Mouse (Mus musculus) kidney, adult 18-20 months (tissue): Measurements from ENCODE around the gene Slc17a3.

Source experiments
- DNase-seq: peaks from one replicate; pipeline ENCODE4 v3.0.0; 2021

The Slc17a3 gene

DNA sequence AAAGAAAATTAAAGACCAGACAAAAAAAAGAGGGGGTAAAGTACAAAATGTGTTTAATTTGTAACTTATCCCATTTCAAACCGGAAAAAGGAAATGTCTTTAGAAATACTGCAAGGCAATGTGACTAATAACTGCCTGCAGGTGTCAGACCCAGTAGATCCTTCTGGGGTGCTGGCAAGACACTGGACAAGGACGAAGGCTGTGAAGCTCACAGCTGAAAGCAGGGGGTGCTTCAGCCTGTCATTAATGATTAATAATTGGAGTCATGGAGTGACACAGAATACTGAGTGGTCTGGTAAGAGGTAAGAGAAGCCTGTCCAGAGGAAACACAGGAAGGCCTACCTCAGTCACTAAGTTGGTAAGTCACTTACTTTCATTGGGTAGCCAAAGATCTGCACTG is at the start of gene Slc17a3:
Gene Slc17a3, plus strand, starts transcription at position 127 of the 400 bp plus-strand sequence.
- peak; percentile 59 for DNase-seq

DNA sequence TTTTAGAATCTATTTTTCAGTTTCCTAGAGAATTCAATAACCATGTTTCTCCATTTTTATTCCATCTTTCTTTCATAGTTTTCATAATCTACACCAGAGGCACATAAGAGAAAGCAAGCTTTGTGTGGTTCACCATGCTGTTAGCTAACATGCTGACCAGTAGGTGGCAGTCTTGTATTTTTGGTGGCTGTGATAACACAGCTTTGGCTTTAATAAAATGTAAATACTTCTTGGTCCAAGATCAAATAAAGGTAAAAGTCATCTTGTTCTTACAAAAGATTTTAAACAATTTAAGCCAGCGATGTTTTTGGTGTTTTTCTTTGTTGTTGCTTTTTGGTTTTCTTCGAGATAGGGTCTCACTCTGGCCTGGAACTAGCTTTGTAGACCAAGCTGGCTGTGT is 46.7 kb upstream of the Slc17a3 start:
- DNase-seq = peak; percentile 13

DNA sequence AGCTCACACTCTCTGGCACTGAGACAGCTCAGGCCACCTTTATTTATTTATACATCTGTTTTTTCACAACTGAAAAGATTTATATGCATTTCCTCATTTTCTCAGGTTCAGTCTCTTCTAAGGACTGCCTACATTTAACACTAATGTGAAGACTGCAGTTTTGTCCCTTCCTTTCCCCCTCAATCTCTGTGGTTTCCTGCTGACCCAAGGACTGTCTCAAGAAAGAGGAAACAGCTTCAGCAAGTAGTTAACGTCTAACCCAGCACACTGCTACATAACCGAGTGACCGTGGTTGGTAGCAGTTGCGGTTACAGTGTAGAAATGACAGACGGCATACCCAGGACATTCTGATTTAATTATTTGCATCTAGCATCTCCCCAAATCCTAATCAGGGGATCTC is 39.8 kb upstream of the Slc17a3 start:
- no peak for DNase-seq

DNA sequence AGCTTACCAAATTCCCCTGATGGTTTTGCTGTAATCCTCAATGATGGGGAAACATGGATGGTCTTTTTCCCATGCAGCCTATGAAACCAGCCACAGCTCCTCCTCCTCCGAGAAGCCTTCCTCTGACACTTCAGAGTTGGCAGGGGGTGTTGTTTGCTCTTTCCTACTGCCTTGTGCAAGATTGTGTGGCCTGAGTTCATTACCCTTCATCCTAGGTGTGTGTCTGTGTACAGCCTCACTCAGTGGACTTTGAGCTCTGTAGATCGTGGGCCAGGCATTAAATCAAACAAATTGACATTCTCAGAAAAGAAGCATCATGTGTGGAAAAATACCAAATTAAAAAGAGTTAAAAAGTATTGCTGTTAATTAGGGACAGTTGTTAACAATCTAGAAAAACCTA is 34.7 kb upstream of the Slc17a3 start:
- no peak for DNase-seq

DNA sequence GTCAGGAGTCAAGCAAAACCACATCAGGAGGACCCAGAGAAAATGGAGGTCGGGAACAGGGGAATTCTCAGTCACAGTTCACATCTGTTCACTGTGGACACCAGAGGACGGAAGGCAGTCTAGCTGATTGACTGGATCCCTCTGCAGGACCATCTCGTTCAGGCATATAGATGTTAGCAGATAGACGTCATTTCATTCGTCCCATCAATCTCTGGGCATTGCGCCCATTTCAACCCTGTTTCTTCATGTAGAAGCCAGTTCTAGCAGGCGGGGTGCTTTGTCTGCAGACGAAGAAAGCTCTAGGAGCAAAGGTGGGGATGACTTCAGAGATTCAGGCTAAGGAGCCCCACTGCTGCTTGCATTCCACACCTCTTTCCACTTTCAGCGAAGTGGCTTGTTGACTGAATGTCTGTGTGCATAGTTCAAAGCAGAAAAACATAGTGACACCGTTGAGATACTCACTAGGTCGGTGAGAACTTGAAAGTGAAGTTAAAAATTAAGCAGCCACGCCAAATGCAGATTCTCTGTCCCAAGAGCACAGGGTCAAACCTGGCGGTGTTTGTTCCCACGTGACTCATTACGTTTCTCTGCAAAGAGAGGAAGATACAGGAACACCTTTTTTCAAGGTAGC is 32.7 kb upstream of the Slc17a3 start, which contains the start of gene Slc17a2:
Gene Slc17a2, plus strand, starts transcription at position 572 of the 631 bp plus-strand sequence.
- DNase-seq = peak; percentile 30

DNA sequence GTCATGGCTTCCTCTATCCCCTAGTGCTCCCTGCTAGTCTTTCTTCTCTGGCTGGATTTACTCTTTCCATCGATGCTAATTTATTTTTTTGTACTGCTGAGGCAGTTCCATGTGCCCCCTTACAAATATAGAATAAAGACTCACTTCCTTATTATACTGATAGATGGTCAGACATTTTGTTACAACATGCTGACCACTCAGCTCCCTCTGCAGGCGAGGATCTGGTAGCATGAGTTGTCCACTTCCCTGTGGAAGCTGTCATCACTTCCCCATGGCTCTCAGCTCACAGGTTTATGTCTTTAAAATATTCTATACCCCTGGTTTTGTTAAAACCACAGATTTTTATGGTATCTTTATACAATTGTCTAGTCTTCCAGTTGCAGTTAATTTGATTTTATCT is 23.1 kb upstream of the Slc17a3 start:
- no peak for DNase-seq

DNA sequence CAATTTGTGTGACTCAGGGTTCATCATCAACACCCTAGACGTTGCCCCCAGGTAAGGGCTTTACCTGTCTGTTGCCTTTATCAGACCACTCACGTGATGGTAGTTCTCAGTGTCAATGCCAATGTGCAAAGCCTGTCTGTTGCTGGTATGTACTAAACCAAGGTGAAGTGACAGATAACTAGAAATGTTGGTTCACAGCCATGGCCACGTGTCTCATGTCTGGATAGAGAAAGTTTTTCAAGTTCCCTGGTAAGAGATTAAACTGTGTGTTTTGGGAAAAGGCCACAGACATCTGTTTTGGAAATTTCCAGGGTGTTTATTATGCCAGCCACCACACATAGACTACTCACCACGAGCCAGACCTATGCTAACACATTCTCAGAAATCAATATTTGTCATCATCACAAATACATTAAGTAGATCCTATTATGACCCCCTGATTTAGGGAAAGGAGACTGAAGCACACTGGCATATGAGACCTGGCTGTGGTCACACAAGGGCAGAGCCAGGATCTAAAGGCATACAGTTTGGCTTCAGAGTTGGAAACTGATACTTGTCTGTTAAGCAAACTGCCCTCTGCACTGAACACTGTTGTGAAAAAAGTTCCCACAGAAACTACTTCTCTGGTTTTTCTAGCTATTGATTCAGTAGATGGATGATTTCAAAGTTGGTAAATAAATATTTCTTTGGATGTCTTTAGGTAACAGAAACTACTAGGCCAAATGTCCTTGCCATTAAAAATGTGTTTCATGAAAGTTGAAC is 18.9 kb upstream of the Slc17a3 start:
- DNase-seq = no peak

DNA sequence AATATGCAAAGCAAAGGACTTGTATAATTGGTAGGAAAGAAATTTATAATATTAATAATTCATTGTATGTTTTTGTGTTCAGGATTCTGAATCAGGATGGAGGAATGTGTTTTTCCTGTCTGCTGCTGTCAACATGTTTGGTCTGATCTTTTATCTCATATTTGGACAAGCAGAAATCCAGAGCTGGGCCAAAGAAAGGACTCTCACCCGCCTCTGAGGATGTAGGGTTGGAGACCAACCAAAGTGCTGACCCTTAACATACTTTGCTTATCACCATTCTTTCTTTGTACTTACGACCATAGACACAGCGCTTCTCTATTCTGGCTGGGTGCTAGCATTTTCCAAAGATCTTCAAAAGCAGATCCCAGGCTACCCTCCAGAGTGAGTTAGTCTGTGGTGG is 17.0 kb upstream of the Slc17a3 start:
- DNase-seq = no peak

DNA sequence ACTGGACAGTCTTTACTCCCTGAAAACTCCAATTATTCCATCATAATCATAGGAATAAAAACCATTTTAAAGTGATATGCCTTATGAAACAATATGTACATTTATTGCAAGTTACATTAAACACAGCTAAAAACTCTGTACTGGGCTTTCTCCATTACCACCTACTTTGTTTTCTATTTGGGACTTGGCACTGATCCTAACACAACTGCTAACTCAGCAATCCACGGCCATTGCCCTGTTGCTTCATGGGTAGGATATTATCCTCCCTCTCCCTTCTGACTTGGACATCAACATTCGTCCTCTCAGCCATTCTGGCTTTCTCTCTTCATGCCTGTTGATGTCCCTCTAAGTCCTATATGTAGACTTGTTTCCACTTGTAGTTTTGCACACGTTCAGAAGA is 12.6 kb upstream of the Slc17a3 start:
- DNase-seq = no peak

DNA sequence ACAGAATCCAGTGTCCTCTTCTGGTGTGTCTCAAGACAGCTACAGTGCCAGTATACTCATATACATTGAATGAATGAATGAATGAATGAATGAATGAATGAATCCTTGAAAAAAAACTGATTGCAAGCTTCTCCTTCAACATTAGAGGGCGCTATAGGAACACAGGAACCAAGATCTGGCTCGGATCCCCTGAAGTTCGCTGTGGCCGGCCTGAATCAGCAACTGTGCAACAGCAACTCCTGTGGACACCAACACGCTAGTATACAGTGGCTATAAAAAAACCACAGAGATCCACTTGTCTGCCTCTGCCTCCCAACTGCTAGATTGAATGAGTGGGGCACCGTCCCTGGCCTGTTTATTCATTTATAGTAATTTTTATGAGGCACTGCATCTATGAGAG is 6.2 kb upstream of the Slc17a3 start:
- peak; percentile 40 for DNase-seq

DNA sequence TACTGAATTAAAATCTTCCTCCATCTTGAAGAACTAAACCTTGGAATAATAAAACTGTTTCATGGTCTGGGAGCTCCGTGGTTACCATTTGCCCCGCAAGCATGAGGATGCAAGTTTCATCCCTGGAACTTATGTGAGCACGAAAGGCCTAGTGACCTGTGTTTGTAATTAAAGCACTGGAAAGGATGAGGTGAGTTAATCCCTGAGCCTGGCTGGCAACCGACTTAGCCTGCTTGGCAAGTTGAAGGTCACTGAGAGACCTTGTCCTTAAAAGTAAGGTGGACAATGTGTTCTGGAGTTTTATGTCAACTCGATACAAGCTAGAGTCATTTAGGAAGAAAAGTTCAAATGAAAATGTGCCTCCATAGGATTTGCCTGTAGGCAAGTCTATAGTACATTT is 4.4 kb upstream of the Slc17a3 start:
- DNase-seq = no peak

DNA sequence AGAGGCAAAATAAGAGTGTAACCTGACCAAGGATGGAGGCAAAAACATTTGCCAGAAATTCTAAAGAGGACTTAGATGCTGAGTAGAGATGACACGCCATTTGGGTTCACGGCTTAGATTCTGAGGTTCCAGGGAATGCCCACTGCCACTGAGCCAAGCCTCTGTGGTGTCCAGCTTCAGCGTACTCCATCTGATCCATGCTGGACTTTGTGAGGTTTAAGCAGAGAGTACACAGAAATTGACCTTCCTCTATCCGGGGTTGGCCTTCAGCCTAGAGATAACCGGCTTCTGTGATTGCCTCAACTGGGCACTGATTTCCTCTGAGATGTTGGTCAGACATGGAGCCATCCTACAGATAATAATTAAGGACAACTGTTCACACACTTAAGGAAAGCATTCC is 2.6 kb upstream of the Slc17a3 start:
- no peak for DNase-seq

DNA sequence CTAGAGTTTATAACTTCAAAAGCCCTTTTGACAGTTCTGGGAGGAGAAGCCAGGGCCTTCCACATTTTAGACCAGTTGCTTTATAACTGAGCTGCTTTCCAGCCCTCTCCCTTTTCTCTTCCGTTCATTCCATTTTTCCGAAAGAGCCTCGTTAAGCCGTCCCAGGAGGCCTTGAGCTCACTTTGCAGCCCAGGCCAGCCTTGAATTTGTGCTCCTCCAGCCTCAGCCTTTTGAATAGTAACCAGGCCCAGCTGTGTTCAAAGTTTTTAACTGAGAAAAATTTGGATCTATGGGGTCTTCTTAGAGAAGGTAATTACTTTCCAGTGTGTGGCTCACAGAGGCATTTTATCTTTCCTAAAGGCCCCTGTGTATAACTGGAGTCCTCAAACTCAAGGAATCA is 6.6 kb downstream of the Slc17a3 start:
- DNase-seq = no peak

DNA sequence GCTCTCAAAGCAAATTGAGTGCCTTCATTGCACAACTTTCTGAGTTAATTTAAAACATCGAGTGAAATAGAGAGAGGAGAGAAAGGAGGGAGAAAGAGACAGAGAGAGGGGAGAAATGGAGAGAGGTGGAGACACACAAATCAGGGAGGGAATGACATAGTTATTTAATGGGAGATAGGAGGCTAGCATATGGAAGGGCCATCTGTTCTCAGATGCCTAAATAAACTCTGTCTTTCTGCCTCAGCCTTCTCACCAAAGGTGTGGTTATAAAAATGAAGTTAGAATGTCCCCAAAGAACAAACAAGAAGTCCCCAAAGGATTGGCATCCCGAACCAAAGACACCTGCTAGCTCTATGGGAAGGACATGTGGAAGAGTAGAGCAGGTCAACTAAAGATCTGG is 10.1 kb downstream of the Slc17a3 start:
- no peak for DNase-seq

DNA sequence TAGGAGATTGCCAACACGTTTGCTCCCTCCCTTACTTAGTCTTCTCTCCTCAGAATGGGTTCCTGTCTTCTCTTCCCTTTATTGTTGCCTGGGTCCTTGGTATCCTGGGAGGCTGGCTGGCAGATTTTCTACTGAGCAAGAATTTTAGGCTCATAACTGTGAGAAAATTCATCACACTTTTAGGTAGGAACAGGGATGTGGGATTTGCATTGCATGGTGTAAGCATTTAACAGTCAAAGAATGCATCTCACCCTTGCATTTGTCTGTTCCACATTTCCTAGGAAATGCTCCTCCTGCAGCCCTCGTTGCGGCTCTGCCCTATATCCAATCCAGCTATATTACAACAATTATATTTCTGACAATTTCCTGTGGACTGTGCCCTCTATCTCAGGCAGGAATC is 17.2 kb downstream of the Slc17a3 start:
- no peak for DNase-seq

DNA sequence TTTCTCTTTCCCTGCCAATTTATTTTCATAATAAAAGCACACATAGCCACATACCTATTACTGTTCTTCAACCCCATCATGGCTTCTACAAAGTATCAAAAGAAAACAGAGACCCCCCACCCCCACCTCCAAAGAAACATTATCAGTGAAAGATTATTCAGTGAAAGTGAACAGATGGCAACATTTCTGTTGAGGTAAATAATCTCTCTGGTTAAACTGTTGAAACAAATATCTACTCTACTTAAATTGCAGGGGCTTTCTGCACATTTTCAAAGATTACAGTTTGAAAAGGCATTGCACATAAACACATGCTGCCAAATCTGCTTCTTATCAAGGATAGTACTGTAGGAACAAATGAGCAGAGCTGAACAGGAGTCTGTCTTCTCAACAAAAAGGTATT is 22.6 kb downstream of the Slc17a3 start:
- DNase-seq = no peak

DNA sequence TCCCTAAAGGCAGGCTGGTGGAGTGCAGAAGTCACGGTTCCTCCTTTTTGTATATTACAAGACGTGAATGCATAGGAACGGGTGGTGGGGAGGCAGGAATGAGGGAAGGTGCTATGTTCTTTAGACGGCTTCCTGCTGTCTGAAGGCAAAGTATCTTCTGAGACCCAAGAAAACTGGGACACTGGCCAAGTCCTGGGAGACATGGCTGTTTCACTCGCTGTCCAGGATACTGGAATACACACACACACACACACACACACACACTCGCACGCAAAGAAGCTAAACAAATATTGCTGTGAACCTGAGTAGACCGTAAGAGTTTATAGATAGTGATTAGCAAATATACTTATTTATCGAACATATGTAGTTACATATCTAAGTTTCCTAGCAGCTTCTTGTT is 25.5 kb downstream of the Slc17a3 start:
- no peak for DNase-seq

DNA sequence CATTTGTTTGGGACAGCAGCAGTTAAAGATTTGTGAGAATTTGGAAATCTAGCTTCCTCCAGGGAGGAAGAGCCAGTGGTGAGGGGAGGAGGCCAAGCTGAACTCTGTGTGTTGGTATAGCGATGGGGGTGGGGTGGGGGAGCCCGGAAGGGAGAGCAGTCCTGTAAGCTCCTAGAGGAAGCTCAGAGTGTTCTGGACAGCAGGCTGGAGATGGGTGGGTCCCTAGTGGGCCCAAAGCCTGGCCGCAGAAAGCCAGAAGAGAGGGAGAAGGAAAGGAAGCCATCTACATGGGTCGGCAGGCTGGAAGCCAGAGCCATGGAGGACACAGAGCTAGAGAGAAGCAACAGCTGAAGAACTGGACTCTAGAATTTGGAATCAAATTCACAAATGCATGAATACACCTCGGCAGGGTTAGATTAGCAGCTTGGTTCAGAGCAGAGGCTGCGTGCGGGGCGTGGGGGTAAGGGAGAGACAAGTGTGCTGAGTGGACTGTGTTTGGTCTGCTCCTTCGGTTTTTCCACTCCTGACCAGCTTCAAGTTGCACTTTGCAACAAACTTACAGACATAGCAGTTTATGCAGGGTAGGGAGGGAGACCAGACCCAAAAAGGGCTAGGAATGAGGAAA is 27.0 kb downstream of the Slc17a3 start:
- peak; percentile 39 for DNase-seq

DNA sequence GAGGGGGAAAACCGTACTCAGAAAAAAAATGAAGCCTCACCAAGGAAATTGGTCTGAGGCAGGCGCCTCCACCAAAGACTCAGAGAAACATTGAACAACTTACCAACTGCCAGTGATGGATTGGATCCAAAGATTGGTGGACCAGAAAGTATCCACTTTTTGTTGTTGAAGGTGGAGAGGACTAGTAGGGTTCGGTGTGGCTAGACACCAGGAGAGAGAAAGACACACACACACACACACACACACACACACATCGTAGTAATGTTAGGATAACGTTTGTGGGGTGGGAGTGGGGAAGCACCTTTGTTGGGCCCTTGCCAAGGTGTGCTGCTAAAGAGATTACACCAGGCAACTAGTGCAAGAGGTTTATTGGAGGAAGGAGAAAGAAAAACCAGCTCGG is 27.8 kb downstream of the Slc17a3 start:
- DNase-seq = peak; percentile 52

DNA sequence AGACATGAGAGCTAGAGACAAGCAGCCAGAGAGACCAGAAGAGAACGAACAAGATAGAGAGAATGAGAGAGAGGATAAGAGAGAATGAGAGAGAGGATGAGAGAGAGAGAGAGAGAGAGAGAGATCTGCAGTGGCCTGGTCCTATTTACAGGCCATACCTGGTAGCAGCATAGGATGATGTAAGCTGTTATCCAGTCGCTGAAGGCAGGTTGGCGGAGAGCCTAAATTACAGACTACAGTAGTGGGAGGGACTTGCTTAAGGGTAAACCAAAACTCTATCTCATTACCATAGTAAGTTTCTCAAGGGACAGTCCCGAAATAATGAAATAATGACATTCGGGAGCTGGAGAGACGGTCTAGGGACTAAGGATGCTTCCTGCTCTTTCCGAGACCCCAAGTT is 28.2 kb downstream of the Slc17a3 start, which contains the start of gene Slc17a1:
Gene Slc17a1, plus strand, starts transcription at position 346 of the 400 bp plus-strand sequence.
- peak; percentile 35 for DNase-seq

DNA sequence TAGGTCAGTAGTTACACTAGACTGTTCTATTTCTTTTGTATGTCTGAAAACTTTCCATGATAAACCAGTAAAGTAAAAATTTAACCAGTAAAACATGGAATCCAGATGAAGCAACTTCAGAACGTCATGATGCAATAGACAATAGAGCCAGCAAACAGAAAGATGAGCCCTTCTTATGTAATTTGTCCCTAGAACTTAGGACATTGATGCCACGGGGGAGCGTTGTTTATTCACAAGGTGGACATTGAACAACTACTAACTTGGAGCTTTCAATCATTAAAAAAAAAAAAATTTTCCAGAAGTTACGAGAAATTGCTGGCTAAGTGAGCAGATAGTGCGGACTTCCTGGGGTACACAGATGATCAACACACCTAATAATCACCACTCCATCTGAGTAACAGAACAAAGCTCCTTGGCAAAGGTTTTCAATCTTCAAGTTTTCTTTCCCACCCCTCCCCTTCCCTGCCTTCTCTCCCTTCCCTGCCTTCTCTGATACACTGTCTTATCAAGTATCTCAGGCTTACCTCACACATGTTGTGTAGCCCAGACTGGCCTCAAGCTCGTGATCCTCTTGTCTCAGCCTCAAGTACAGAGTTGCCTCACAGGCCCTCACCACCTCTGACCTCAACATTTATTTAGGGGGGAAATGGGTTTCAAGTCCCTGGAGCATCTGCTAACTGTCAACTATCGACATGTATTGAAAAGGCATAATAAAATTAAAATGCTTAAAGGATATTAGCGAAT is 29.7 kb downstream of the Slc17a3 start:
- peak; percentile 34 for DNase-seq

DNA sequence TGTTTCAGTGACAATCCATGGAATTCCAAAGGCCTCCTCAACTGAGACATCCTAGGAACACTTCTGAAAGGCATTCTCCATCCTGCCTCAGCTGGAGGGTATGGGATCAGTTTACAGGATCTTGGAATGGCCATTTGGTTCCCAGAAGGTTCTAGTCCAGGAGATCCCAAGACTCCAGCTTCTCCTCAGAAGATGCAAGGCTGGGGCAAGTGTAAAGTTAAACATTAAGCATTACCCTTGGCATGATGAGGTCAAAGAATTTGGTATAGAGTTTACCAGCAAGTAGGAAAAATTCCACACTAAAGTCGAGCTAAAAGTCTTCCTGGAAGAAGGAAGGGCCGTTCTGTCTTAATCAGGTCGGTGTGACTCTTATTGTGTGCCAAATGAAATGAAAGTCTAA is 30.8 kb downstream of the Slc17a3 start:
- peak; percentile 50 for DNase-seq

DNA sequence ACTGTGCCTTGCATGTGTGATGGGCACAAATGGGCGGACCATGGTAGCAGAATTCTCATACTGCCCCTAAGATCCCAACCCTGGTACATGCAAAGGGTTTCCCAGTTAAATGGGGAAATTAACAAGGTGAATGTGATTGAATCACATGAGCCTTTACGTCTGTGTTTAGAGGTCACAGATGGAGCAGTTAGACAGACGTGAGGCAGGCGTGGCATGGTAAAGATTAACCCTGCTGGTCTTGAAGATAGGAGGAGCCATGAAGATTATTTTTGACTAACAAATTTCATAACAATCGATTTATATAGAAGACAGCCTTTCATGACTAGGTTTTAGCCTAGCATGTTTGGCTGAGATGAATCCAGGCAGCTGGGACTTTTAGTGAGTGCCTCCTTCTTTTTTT is 33.9 kb downstream of the Slc17a3 start:
- DNase-seq = peak; percentile 19
